Mouse (Mus musculus): ENCODE data around the gene Hist1h4a. TPM values are rescaled to one million over a fixed set of nuclear protein-coding genes. Genes with fewer than 3 reads are reported as not detected.
"Not testable (repeated sequence)": the region's sequence is repeated elsewhere in the genome, so short reads cannot be mapped to it uniquely, and the experiment has no call there.

Gene Hist1h4a
- polyA plus RNA-seq, 1 experiment from 2014 or later: 0.38 TPM

DNA sequence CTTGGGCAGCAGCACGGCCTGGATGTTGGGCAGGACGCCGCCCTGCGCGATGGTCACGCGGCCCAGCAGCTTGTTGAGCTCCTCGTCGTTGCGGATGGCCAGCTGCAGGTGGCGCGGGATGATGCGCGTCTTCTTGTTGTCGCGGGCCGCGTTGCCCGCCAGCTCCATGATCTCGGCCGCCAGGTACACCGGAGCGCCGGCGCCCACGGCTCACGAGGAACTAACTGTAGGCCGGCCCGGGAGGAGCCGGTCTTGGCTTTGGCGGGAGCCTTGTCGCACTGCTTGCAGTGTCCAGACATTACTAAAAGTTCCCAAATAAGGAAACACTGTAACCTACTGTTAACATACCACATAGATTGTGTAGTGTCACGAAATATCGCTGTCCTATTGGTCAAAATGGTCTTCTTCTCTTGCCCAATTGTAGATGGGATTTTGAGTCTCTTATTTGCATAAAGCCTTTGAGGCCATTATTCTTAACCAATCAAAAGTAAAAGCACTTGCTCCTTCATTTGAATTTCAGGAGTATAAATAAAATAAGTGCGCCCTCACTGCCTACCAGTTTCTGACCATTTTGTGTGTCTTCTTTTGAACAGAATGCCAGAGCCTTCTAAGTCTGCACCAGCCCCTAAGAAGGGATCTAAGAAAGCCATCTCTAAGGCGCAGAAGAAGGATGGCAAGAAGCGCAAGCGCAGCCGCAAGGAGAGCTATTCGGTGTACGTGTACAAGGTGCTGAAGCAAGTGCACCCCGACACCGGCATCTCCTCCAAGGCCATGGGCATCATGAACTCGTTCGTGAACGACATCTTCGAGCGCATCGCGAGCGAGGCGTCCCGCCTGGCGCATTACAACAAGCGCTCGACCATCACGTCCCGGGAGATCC, 14.6 kb downstream of the Hist1h4a start, which contains the start of gene Hist1h2bb:
Gene Hist1h2bb, plus strand, starts transcription at position 534 of the 880 bp plus-strand sequence.
- not testable (repeated sequence) for H3K27me3 ChIP-seq, H3K36me3 ChIP-seq, H3K9me3 ChIP-seq
- Histone ChIP-seq H3K4me1 (peaks cover 30% of the 10 kb centered on the region), H3K27ac (replicated peaks) (peak within 1 kb of the TSS; percentile 99), H3K4me2 (replicated peaks) (peak within 1 kb of the TSS; percentile 80), H3K9ac (replicated peaks) (peak within 1 kb of the TSS; percentile 60), H3K4me3 (peak within 1 kb of the TSS; percentile 51)
- under 1% methylated on average over 42 of the region's 58 CpGs for WGBS
- ATAC-seq (replicated peaks): peak; percentile 95

DNA sequence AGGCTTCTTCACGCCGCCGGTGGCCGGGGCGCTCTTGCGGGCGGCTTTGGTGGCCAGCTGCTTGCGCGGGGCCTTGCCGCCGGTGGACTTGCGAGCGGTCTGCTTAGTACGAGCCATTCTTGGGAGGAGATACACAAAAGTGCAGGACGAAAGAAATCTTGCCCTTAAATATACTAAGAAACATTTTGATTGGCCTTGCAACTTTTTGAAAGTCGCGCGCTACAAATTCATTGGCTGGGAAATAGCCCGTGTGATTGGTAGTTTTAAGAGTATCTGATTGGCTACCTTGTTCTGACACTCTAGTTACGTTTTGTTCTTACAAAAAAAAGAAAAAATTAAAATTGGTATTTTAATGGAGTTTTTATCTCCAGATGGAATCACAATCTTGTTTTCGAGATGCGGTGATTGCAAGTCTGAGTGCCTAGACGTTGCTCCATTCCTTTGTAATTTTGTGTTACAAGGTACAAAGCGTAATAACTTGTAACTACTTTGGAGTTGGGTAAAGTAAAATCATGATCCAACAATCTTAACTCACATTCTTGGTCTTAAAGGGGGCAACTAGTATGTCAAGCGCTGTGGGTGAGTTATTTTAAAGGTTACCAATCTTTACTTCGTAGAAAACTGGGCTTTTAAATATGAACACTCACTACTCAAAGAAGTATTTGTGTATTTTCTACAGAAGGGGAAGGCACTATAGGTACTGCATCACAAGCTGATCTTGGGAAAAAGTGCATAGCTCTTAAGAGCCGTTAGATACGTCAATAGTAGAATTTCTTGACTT, 15.5 kb downstream of the Hist1h4a start, which contains the start of gene Hist1h3c:
Gene Hist1h3c, minus strand, starts transcription at position 222 of the 781 bp plus-strand sequence.
- whole genome bisulfite sequencing: 1% methylated on average over 28 of the region's 28 CpGs
- Histone ChIP-seq H3K9ac (replicated peaks) (peak within 1 kb of the TSS; percentile 60), H3K27ac (replicated peaks) (peak within 1 kb of the TSS; percentile 99), H3K4me3 (peak within 1 kb of the TSS; percentile 51), H3K9me3 (no peaks in the 10 kb centered on the region), H3K4me1 (peaks cover 33% of the 10 kb centered on the region), H3K36me3 (no peaks in the 10 kb centered on the region), H3K4me2 (replicated peaks) (peak within 1 kb of the TSS; percentile 80), H3K27me3 (no peaks in the 10 kb centered on the region)
- ATAC-seq (replicated peaks): peak; percentile 76

DNA sequence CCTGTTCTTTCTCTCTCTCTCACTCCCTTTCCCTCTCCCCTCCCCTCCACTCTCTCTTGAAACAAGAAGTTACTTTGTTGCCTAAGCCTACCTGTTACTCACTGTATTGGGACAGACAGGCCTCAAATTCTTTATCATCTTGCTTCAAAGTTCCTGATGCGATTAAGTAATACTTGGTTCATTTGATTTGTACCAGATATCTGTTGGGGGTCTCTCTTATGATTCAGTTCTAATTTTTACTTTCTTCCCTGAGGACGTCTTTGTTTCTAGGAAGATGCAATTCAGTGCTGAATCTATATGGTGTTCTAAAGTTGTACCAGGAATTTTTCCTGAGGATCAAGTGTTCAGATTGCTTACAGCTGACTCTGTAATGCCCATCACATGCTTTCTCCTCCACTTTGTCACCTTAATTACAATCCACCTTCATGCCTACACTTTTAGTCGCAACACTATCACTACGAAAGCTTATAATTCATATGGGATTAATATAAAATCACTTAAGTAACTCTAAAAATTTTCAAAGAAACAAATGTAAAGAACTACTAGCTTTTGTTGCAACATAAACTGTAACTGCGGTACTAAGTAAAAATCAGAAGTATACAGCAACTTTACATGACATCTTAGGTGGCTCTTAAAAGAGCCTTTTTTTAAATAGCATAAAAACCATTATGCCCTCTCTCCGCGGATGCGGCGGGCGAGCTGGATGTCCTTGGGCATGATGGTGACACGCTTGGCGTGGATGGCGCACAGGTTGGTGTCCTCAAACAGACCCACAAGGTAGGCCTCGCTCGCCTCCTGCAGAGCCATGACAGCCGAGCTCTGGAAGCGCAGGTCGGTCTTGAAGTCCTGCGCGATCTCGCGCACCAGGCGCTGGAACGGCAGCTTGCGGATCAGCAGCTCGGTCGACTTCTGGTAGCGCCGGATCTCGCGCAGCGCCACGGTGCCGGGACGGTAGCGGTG, 16.3 kb downstream of the Hist1h4a start:
- peak overlapping the region; percentile 80 for H3K4me2 ChIP-seq (replicated peaks)
- no peaks in the 10 kb centered on the region for H3K27me3 ChIP-seq
- no peaks in the 10 kb centered on the region for H3K9me3 ChIP-seq
- 2% methylated on average over 17 of the region's 36 CpGs for WGBS
- H3K27ac ChIP-seq (replicated peaks): peak overlapping the region; percentile 67
- ATAC-seq (replicated peaks): no peak
- peak overlapping the region; percentile 51 for H3K4me3 ChIP-seq
- 0 out of 2 replicates have a peak overlapping the region, but pooled peaks have one; percentile 24 for H3K9ac ChIP-seq (replicated peaks)
- H3K4me1 ChIP-seq: peaks cover 39% of the 10 kb centered on the region
- H3K36me3 ChIP-seq: no peaks in the 10 kb centered on the region

DNA sequence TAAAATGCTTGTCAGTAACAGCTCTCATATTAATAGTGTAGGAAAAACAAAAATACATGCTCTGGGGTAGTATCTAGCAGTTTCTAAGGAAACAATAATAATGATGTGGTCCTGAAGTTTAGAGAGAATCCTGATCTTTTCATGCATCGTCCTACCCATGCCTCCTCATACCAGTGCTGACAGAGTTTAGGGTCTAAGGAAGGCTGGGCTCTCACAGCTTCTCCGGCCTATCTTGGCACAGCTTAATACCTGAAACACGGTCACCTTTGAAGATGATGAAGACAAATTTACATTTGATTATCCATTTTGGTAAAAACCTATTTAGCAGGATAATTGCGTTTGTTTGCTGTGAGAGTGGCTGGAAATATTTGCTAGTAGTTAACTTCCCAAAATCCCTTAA, 17.1 kb downstream of the Hist1h4a start:
- no peak for ATAC-seq (replicated peaks)
- Histone ChIP-seq H3K9ac (replicated peaks) (no peak overlapping the region), H3K4me3 (peak overlapping the region; percentile 51; the same call in 1 of the 2 replicates), H3K9me3 (no peaks in the 10 kb centered on the region), H3K4me1 (peaks cover 44% of the 10 kb centered on the region), H3K4me2 (replicated peaks) (peak overlapping the region; percentile 80), H3K27ac (replicated peaks) (peak overlapping the region; percentile 67; the same call in 1 of the 2 replicates), H3K36me3 (no peaks in the 10 kb centered on the region), H3K27me3 (no peaks in the 10 kb centered on the region)
- WGBS: 30% methylated on average over 4 of the region's 4 CpGs

DNA sequence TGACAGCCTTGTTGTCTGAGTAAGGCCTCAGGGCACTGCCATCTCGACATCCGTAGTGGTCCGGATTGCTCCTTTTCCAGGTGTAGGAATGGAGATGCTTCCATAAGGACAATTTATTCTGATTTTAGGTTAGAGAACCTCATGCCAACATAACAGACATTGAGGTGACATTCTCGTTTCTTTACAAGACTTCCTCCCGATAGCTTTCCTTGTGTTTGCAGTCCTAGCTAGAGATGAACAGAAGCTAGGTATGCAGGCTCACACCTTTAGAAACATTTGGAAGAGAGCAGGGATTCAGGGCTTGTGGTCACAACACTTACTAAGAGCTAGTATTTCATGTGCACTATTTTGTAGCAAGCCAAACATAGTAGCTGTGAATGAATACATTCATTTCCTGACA, 17.8 kb downstream of the Hist1h4a start:
- 86% methylated on average over 5 of the region's 5 CpGs for WGBS
- Histone ChIP-seq H3K36me3 (no peaks in the 10 kb centered on the region), H3K4me3 (no peak overlapping the region), H3K27me3 (no peaks in the 10 kb centered on the region), H3K9me3 (no peaks in the 10 kb centered on the region), H3K4me1 (peaks cover 41% of the 10 kb centered on the region), H3K27ac (replicated peaks) (no peak overlapping the region), H3K4me2 (replicated peaks) (no peak overlapping the region), H3K9ac (replicated peaks) (no peak overlapping the region)
- no peak for ATAC-seq (replicated peaks)

DNA sequence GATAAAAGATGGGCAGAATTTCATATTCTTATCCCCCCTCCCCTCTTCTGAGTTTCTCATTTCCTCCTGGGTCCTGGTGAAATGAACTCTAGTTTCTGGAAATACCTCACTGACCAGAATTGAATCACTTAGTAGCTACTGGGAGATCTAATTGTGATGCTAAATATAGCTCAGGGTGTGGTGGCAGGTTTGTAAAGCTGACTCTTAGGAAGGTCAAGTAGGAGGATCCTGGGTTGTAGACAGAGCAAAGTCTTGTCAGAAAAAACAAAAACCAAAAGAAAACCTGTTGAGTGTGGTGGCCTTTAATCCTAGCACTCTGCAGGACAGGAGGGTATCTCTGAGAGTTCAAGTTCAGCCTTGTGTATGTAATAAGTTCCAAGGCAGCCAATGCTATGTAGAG, 19.0 kb downstream of the Hist1h4a start:
- no peaks in the 10 kb centered on the region for H3K36me3 ChIP-seq
- no peak overlapping the region for H3K4me2 ChIP-seq (replicated peaks)
- H3K27me3 ChIP-seq: no peaks in the 10 kb centered on the region
- H3K9ac ChIP-seq (replicated peaks): no peak overlapping the region
- H3K27ac ChIP-seq (replicated peaks): no peak overlapping the region
- H3K9me3 ChIP-seq: no peaks in the 10 kb centered on the region
- no peak for ATAC-seq (replicated peaks)
- peaks cover 34% of the 10 kb centered on the region for H3K4me1 ChIP-seq
- H3K4me3 ChIP-seq: no peak overlapping the region

DNA sequence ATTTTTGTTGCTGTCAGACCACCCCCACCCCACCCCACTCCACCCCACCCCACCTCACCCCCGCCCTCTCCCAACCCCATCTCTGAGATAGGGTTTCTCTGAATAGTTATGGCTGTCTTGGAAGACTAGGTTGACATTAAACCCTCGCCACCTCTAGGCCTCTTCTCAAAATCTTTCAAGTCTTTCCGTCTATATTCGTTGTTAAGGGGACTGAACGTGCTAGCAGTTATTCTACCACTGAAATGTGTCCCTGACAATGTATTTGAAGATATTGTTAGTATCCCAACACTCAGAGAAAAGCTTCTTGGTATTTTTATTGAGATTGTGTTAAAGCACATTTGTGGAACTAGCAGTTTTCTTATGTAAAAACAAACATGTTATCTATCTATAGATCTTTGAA, 20.1 kb downstream of the Hist1h4a start:
- Histone ChIP-seq H3K27ac (replicated peaks) (no peak overlapping the region), H3K9ac (replicated peaks) (no peak overlapping the region), H3K4me2 (replicated peaks) (no peak overlapping the region), H3K27me3 (no peaks in the 10 kb centered on the region), H3K4me1 (peaks cover 33% of the 10 kb centered on the region), H3K4me3 (no peak overlapping the region), H3K36me3 (no peaks in the 10 kb centered on the region), H3K9me3 (no peaks in the 10 kb centered on the region)
- 67% methylated on average over 5 of the region's 5 CpGs for WGBS
- no peak for ATAC-seq (replicated peaks)

DNA sequence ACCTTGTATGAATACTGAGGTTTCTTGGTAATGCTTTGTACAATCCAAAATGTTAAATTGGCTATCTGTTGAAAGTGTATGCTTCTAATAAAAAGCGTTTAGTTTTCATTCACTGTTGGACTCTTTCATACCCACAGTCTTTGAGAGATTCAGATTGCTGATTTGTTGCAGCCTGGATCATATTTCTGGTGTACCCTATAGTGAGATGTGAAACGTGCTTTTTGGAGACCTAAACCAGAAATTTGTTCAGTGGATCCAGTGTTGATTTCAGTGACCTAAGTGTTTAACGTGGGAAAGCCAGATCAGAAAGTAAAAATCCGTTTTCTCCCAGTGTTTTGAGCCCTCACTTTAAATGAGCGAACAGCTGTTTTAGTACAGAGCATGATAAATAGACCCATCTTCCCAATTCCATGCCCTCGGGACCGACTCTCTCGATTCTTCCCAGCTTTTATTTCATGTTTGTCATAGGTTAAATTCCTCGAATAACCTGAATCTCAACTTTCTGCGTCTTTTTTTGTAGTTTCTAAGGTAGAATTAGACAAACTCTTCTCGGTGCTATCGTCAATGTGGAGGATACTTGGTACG, 20.7 kb downstream of the Hist1h4a start:
- Histone ChIP-seq H3K9me3 (no peaks in the 10 kb centered on the region), H3K4me1 (peaks cover 30% of the 10 kb centered on the region), H3K4me2 (replicated peaks) (peak overlapping the region; percentile 100), H3K9ac (replicated peaks) (peak overlapping the region; percentile 77), H3K27me3 (no peaks in the 10 kb centered on the region), H3K36me3 (no peaks in the 10 kb centered on the region), H3K27ac (replicated peaks) (peak overlapping the region; percentile 96), H3K4me3 (peak overlapping the region; percentile 54)
- ATAC-seq (replicated peaks): no peak
- 33% methylated on average over 13 of the region's 13 CpGs for WGBS

DNA sequence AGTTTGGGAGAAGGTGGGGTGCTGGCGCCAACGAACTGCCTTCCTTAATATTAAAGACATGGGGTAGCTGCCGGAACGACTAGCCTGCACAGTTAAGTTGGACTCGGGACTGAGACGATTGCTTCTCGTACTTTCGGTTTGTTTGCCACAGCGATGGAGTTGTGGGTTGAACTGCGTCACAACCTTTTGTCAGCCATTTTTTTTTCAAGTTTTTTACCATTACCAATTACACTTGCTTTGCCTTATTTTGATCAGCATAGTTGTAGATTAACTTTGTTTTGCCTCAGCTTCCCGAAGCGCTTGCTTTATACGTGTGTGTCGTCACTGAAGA, 21.1 kb downstream of the Hist1h4a start:
- no peaks in the 10 kb centered on the region for H3K9me3 ChIP-seq
- no peaks in the 10 kb centered on the region for H3K36me3 ChIP-seq
- H3K27ac ChIP-seq (replicated peaks): peak overlapping the region; percentile 96
- peak overlapping the region; percentile 54 for H3K4me3 ChIP-seq
- WGBS: 1% methylated on average over 14 of the region's 14 CpGs
- H3K9ac ChIP-seq (replicated peaks): peak overlapping the region; percentile 77
- no peak for ATAC-seq (replicated peaks)
- H3K4me1 ChIP-seq: peaks cover 30% of the 10 kb centered on the region
- H3K27me3 ChIP-seq: no peaks in the 10 kb centered on the region
- peak overlapping the region; percentile 100 for H3K4me2 ChIP-seq (replicated peaks)

DNA sequence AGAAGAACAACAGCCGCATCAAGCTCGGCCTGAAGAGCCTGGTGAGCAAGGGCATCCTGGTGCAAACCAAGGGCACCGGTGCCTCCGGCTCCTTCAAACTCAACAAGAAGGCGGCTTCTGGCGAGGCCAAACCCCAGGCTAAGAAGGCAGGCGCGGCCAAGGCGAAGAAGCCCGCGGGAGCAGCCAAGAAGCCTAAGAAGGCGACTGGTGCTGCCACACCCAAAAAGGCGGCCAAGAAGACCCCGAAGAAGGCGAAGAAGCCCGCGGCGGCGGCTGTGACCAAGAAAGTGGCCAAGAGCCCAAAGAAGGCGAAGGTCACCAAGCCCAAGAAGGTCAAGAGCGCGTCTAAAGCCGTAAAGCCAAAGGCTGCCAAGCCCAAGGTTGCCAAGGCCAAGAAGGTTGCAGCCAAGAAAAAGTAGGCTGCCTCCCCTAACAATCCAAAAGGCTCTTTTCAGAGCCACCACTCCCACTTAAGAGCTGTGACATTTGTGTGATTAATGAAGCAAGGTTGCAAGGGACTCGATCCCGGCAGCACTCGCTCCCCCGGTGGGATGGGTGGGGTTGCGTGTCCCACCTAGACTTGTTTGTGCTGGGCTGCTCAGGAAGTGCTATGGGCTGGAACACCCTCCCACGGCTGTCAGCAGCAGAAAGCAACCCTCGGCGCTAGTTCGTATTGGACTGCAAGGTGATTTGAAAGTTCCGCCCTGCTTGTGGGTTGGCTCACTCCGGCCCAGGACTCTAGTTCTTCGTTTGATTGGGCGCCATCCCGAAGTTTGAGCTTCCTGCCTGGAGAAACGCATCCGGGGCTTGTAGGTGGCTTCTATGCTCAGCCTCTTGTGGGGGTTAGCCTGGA, 21.7 kb downstream of the Hist1h4a start:
- H3K4me1 ChIP-seq: peaks cover 25% of the 10 kb centered on the region
- peak overlapping the region; percentile 96 for H3K27ac ChIP-seq (replicated peaks)
- H3K4me2 ChIP-seq (replicated peaks): peak overlapping the region; percentile 100
- ATAC-seq (replicated peaks): peak; percentile 92
- peak overlapping the region; percentile 54 for H3K4me3 ChIP-seq
- no peaks in the 10 kb centered on the region for H3K27me3 ChIP-seq
- under 1% methylated on average over 39 of the region's 39 CpGs for WGBS
- H3K9ac ChIP-seq (replicated peaks): peak overlapping the region; percentile 77
- H3K9me3 ChIP-seq: no peaks in the 10 kb centered on the region
- no peaks in the 10 kb centered on the region for H3K36me3 ChIP-seq

Data from forebrain, embryonic 15.5 days (tissue).